Mouse (Mus musculus) bone marrow, adult 2 months (tissue): ENCODE results near the gene Scnn1b.

Experiments
- CTCF ChIP-seq: fragments of 200-500 bp; IDR thresholded peaks from 2 replicates; pipeline ENCODE4 v1.5.1; 2011; ENCODE audit warnings: low read length, control low read depth; ENCODE audit not compliant: control insufficient read depth, insufficient read depth
- POLR2A ChIP-seq: fragments of 200-500 bp; IDR thresholded peaks from 2 replicates; pipeline ENCODE4 v1.6.1; 2011; ENCODE audit warnings: low read depth, mild to moderate bottlenecking, control low read depth, low read length, borderline replicate concordance; ENCODE audit not compliant: control insufficient read depth

DNA sequence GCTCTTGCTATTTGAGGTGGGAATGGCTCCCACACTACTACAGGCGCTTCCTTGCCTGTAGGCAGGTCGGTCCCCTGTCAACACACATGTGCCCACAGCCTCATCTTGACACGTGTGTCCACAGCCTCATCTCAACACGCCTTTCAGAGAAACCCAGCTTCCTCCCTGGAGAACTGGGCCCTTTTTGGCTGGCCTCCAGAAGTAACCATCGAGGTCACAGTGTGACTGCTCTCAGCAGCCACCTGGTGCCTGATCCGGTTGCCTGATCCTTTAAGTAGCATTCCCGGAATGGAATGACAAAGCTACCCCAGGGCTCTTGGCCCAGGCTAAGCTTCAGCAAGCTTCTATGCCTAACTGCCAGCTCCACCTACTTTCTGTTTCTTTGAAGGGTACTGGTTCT lies 66.4 kb downstream of the Scnn1b start:
- TF ChIP-seq CTCF (no peak), POLR2A (no peak)
